Mouse (Mus musculus) heart, adult 2 months (tissue): ENCODE measurements at regions not wholly inside any gene's neighbourhood (a gene's known extent, or its start where the extent isn't known, plus 50 kb on each side); places are given as distances from the start of the nearest gene placed in this dataset.

Experiments used
- DNase-seq, 2 experiments: peaks; one replicate each; pipeline ENCODE4 v3.0.0; 2021
- H3K27ac ChIP-seq: fragments of 200-600 bp; 2 replicates; pipeline ENCODE4 v1.8.1; 2022
- H3K27me3 ChIP-seq: fragments of 200-500 bp; 2 replicates; pipeline ENCODE4 v1.6.1; 2012; ENCODE audit warnings: mild to moderate bottlenecking, low read length, inconsistent platforms, mixed read lengths; ENCODE audit not compliant: control insufficient read depth, insufficient read depth
- H3K36me3 ChIP-seq: fragments of 200-500 bp; 2 replicates; pipeline ENCODE4 v1.6.1; 2012; ENCODE audit warnings: low read length, inconsistent platforms; ENCODE audit not compliant: control insufficient read depth, insufficient read depth
- H3K4me1 ChIP-seq: fragments of 200-500 bp; 2 replicates; pipeline ENCODE4 v1.6.1; 2011; ENCODE audit warnings: low read length; ENCODE audit not compliant: control insufficient read depth, insufficient read depth
- H3K4me3 ChIP-seq: fragments of 200-600 bp; 2 replicates; pipeline ENCODE4 v1.8.1; 2022
- H3K79me2 ChIP-seq: fragments of 200-500 bp; replicated peaks from 2 replicates; pipeline ENCODE4 v1.6.1; 2012; ENCODE audit warnings: mild to moderate bottlenecking, inconsistent platforms, low read length, moderate library complexity, mixed read lengths; ENCODE audit not compliant: control insufficient read depth, insufficient read depth
- H3K9ac ChIP-seq: fragments of 200-500 bp; 2 replicates; pipeline ENCODE4 v1.6.1; 2012; ENCODE audit warnings: low read depth, mild to moderate bottlenecking, control low read depth, inconsistent platforms, low read length, mixed read lengths
- CTCF ChIP-seq: fragments of 200-600 bp; IDR thresholded peaks from 2 replicates; pipeline ENCODE4 v1.8.1; 2022; ENCODE audit warnings: antibody characterized with exemption, mild to moderate bottlenecking, moderate library complexity
- EP300 ChIP-seq: fragments of 200-500 bp; IDR thresholded peaks from 2 replicates; pipeline ENCODE4 v1.6.1; 2011; ENCODE audit warnings: low read depth, low read length, control low read depth; ENCODE audit not compliant: insufficient read depth
- POLR2A ChIP-seq: fragments of 200-500 bp; IDR thresholded peaks from 2 replicates; pipeline ENCODE4 v1.6.1; 2011; ENCODE audit warnings: mild to moderate bottlenecking, low read depth, low read length, control low read depth; ENCODE audit not compliant: insufficient read depth
- WGBS: fragments of 180-500 bp; shearing (Covaris S2); methylation state at CpG from one replicate; pipeline ENCODE4 v1.1.7; 2018; 5-methylcytosine and 5-hydroxymethylcytosine counted together
- intact Hi-C: fragments of 180-260 bp; cut with DNase I; formaldehyde crosslinking; loops from one replicate; pipeline ENCODE4 v1.15.1; 2025

DNA sequence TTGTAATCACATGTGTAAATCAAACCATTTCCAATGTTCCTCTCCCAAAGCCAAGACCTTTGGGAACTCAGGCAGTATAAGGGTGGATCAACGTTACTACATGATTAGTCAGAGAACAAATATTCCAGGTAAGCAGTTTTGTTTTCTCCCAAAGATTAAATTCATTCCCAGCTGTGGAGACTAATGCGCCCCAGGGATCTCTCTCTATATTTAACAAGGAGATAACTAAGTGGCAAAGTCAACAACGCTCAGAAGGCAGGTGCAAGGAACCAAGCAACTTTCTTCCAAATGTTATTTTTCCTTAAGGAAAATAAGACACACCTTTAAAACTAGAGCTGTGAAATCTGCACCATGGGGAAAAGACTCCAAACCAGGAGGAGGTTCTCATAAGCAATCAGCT lies 163.0 kb upstream of the Ell2 start:
- Histone ChIP-seq H3K4me1 (peaks cover 1% of the 10 kb centered on the region; the same call in 1 of the 2 replicates), H3K27me3 (no peaks in the 10 kb centered on the region), H3K4me3 (no peak overlapping the region), H3K79me2 (no peaks in the 10 kb centered on the region), H3K27ac (no peak overlapping the region), H3K9ac (no peak overlapping the region), H3K36me3 (no peaks in the 10 kb centered on the region)
- WGBS = 61% methylated on average over 3 of the region's 3 CpGs
- no peak for DNase-seq
- TF ChIP-seq CTCF (no peak), POLR2A (no peak), EP300 (no peak)
- intact Hi-C loops = no loop called here

DNA sequence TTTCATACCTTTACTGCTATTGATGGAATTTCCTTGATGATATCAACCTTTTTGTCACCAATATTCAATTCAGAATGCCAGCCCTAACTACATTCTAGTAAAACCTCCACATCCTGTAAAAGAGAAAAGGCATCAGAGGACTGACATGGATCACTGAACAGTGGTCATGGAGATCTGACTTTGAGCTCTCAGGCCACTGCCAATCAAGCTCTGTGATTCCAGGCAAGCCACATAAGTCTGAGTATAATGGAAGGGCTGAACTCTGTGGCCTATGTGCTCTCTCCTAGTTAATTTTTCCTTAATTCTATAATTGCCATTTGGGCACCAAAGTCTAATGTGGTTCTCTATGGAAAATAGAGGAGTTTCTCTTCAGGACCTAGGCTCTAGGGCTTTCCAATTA lies 161.8 kb upstream of the Ell2 start:
- no peak for DNase-seq
- Histone ChIP-seq H3K4me1 (peaks cover 1% of the 10 kb centered on the region; the same call in 1 of the 2 replicates), H3K27me3 (no peaks in the 10 kb centered on the region), H3K9ac (no peak overlapping the region), H3K4me3 (no peak overlapping the region), H3K36me3 (no peaks in the 10 kb centered on the region), H3K79me2 (no peaks in the 10 kb centered on the region), H3K27ac (no peak overlapping the region)
- intact Hi-C loops = no loop called here
- TF ChIP-seq POLR2A (no peak), EP300 (no peak), CTCF (no peak)

DNA sequence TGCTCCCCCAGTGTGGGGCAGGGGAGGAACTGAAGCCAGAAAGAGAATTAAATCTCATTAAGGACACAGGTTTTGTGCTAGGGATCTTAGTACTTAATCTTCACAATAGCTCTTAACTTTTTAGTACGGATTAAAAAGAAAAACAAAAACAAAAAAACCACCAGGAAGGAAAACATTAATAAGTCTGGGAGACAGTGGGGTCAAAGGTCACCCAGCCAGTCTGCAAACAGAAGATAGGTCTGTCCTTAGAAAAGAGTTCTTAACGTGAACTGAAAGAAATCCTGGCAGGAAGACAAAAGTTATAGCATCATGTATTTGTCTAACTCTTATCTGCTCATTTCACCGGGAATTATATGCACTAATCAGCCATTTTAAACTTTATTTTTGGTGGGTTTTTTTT lies 158.8 kb upstream of the Ell2 start:
- intact Hi-C loops = no loop called here
- H3K36me3 ChIP-seq = no peaks in the 10 kb centered on the region
- no peaks in the 10 kb centered on the region for H3K79me2 ChIP-seq
- no peak overlapping the region for H3K27ac ChIP-seq
- TF ChIP-seq POLR2A (no peak), CTCF (no peak), EP300 (no peak)
- H3K4me3 ChIP-seq = no peak overlapping the region
- H3K9ac ChIP-seq = no peak overlapping the region
- 34% methylated on average over 3 of the region's 3 CpGs for WGBS
- H3K4me1 ChIP-seq = no peaks in the 10 kb centered on the region
- no peaks in the 10 kb centered on the region for H3K27me3 ChIP-seq
- no peak for DNase-seq

DNA sequence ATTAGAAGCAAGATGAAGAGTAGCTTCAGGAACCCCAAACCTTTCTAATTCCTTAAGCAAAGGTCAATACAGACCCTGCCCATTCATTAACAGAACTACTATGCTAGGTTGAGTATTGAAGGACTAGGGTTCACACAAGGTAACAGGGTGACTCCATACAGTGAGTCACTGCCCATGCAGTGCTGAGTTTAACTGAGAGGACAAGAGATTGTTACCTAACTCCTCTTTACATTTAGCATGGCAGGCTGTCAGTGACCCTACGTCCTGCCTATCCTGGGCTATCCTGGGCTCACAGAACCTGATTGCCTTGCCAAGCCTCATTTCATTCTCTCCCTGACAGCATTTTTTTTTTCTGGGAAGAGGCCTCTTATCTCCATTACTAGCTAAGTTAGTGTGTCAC lies 127.6 kb upstream of the Ell2 start:
- H3K9ac ChIP-seq = no peak overlapping the region
- WGBS = 56% methylated on average over 1 of the region's 1 CpGs
- no peaks in the 10 kb centered on the region for H3K27me3 ChIP-seq
- DNase-seq = no peak
- H3K36me3 ChIP-seq = no peaks in the 10 kb centered on the region
- H3K27ac ChIP-seq = peak overlapping the region; percentile 59
- no peak for TF ChIP-seq CTCF
- TF ChIP-seq POLR2A = no peak
- no peak for TF ChIP-seq EP300
- no peak overlapping the region for H3K4me3 ChIP-seq
- 0 out of 2 replicates have a peak, but pooled peaks cover 1% of the 10 kb centered on the region for H3K4me1 ChIP-seq
- intact Hi-C loops = no loop called here
- no peaks in the 10 kb centered on the region for H3K79me2 ChIP-seq

GRCm38 (mm10) chr13:75590836-75591235 lies 115.7 kb upstream of the Ell2 start:
- intact Hi-C loops = no loop called here
- WGBS = 35% methylated on average over 2 of the region's 2 CpGs
- no peak for DNase-seq
- H3K9ac ChIP-seq = no peak overlapping the region
- no peaks in the 10 kb centered on the region for H3K79me2 ChIP-seq
- no peaks in the 10 kb centered on the region for H3K36me3 ChIP-seq
- H3K27ac ChIP-seq = no peak overlapping the region
- TF ChIP-seq POLR2A = no peak
- TF ChIP-seq CTCF = no peak
- no peak for TF ChIP-seq EP300
- peaks cover 2% of the 10 kb centered on the region; the same call in 1 of the 2 replicates for H3K4me1 ChIP-seq
- H3K4me3 ChIP-seq = no peak overlapping the region
- H3K27me3 ChIP-seq = no peaks in the 10 kb centered on the region

DNA sequence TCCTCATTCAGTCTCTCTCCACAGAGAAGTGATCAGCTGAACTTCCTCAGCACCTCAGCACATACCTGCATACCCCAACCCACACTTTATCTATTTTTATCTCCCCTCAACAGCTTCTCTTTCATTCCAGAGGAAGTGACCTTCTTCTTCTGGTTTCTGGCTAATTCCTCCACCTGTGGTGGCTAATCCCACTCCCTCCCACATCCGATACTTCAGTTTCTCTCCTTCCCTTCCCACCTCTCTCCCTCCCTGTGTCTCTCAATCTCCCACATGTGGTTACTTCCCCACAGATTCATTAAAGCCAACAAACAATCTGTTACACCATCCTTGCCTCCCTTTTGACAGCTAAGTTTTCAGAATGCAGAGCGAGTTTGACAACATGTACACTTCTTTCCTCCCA lies 109.7 kb upstream of the Ell2 start:
- H3K4me3 ChIP-seq = no peak overlapping the region
- intact Hi-C loops = no loop called here
- WGBS = 70% methylated on average over 2 of the region's 2 CpGs
- no peaks in the 10 kb centered on the region for H3K36me3 ChIP-seq
- TF ChIP-seq EP300 (no peak), CTCF (no peak), POLR2A (no peak)
- no peak for DNase-seq
- H3K9ac ChIP-seq = no peak overlapping the region
- H3K27ac ChIP-seq = no peak overlapping the region
- H3K79me2 ChIP-seq = no peaks in the 10 kb centered on the region
- H3K4me1 ChIP-seq = no peaks in the 10 kb centered on the region
- H3K27me3 ChIP-seq = no peaks in the 10 kb centered on the region
